Mouse (Mus musculus) liver, embryonic 16.5 days (tissue): ENCODE data around the gene Eef1akmt2. TPM values are rescaled to one million over a fixed set of nuclear protein-coding genes. Genes with fewer than 3 reads are reported as not detected.

Experiments used
- ATAC-seq: fragments of 200-750 bp; cut with Nextera tagmentation; 2 replicates; pipeline ENCODE4 v1.8.0; 2017; ENCODE audit warnings: low read depth, mild to moderate bottlenecking, moderate number of reproducible peaks, moderate library complexity
- H3K27ac ChIP-seq: fragments of 300-500 bp; sonication (generic); 2 replicates; pipeline ENCODE4 v1.5.1; 2014; ENCODE audit warnings: mild to moderate bottlenecking, low read length
- H3K27me3 ChIP-seq: fragments of 300-500 bp; sonication (generic); 2 replicates; pipeline ENCODE4 v1.6.1; 2014; ENCODE audit warnings: low read depth, low read length, mixed read lengths; ENCODE audit not compliant: control insufficient read depth, insufficient read depth
- H3K36me3 ChIP-seq: fragments of 300-500 bp; sonication (generic); 2 replicates; pipeline ENCODE4 v1.6.1; 2014; ENCODE audit warnings: mild to moderate bottlenecking; ENCODE audit not compliant: control insufficient read depth, insufficient read depth
- H3K4me1 ChIP-seq: fragments of 300-500 bp; sonication (generic); 2 replicates; pipeline ENCODE4 v1.6.1; 2014; ENCODE audit warnings: low read depth, low read length, mixed read lengths; ENCODE audit not compliant: control insufficient read depth
- H3K4me2 ChIP-seq: fragments of 300-500 bp; sonication (generic); 2 replicates; pipeline ENCODE4 v1.6.1; 2014; ENCODE audit warnings: low read depth, low read length, mixed read lengths
- H3K4me3 ChIP-seq: fragments of 300-500 bp; sonication (generic); 2 replicates; pipeline ENCODE4 v1.5.1; 2014; ENCODE audit warnings: low read depth, mild to moderate bottlenecking, low read length
- H3K9ac ChIP-seq: fragments of 300-500 bp; sonication (generic); 2 replicates; pipeline ENCODE4 v1.6.1; 2014; ENCODE audit warnings: low read depth, low read length
- H3K9me3 ChIP-seq: fragments of 300-500 bp; sonication (generic); replicated peaks from 2 replicates; pipeline ENCODE4 v1.6.1; 2016; ENCODE audit warnings: low read length; ENCODE audit not compliant: control insufficient read depth
- WGBS: fragments of 180-500 bp; shearing (Covaris S2); extraction: QIAGEN DNeasy Blood & Tissue Kit; methylation state at CpG from one replicate; pipeline ENCODE4 v1.1.7; 2014; ENCODE audit not compliant: insufficient replicate concordance; 5-methylcytosine and 5-hydroxymethylcytosine counted together
- polyA plus RNA-seq: library from polyadenylated mRNA; unstranded; fragments of >200 nt; fragmentation: Nextera tagmentation; extraction: Ambion mirVana; gene quantifications from 2 replicates; pipeline ENCODE4 v1.2.1, GENCODE M21; 2015

Gene Eef1akmt2
- polyA plus RNA-seq, 1 experiment from 2014 or later, result 12.5 TPM

DNA sequence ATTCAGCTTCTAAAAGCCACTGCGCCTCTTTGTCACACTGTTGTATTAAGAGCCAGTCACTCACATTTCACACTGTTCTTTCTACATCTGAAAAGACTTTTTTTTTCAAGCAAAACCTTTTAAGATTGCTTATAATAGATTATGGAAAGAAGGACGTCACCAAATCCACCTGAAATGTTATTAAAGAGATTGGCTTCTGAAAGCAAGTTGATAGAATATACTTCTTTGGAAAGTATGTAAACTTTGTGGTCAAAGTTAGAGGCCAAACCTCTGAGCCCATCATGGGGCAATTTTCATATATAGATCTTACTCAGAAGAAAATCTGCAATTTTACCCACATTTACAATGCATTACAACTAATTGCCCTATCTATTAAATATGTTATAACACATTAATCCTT is 35.9 kb downstream of the Eef1akmt2 start:
- H3K9me3 ChIP-seq, result no peaks in the 10 kb centered on the region
- peaks cover 18% of the 10 kb centered on the region for H3K4me1 ChIP-seq
- H3K4me2 ChIP-seq, result no peak overlapping the region
- no peak overlapping the region for H3K9ac ChIP-seq
- peaks cover 8% of the 10 kb centered on the region; the same call in 1 of the 2 replicates for H3K27me3 ChIP-seq
- no peak overlapping the region for H3K4me3 ChIP-seq
- no peaks in the 10 kb centered on the region for H3K36me3 ChIP-seq
- no peak for ATAC-seq
- WGBS, result 77% methylated on average over 2 of the region's 2 CpGs
- H3K27ac ChIP-seq, result no peak overlapping the region

- Histone ChIP-seq H3K27ac (no peak overlapping the region), H3K36me3 (no peaks in the 10 kb centered on the region), H3K4me2 (no peak overlapping the region), H3K9me3 (no peaks in the 10 kb centered on the region), H3K27me3 (peaks cover 8% of the 10 kb centered on the region; the same call in 1 of the 2 replicates), H3K4me1 (peaks cover 30% of the 10 kb centered on the region), H3K4me3 (no peak overlapping the region), H3K9ac (no peak overlapping the region)
- ATAC-seq, result no peak
- 86% methylated on average over 5 of the region's 5 CpGs for WGBS
Measured at GRCm38 (mm10) chr7:132815081-132815480, 37.4 kb downstream of the Eef1akmt2 start.

DNA sequence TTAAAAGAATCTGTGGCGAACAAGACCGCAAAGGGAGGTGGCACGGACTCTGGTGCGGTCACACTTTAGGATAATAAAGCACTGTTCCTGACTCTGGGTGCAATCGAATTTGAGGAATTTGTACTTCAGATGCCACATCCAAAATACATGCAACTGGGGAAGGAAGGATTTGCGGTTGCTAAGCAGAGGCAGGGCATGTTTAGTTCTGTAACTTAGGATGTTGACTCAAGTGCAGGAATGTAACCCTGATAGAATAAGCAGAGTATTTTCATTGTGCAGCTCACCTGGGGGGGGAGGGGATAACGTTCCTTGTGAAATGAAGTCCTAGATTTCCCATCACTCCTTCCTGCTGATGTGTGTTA is 38.4 kb downstream of the Eef1akmt2 start:
- Histone ChIP-seq H3K4me3 (peak overlapping the region; percentile 78), H3K36me3 (no peaks in the 10 kb centered on the region), H3K4me1 (peaks cover 40% of the 10 kb centered on the region), H3K27me3 (peaks cover 8% of the 10 kb centered on the region; the same call in 1 of the 2 replicates), H3K4me2 (peak overlapping the region; percentile 92), H3K27ac (no peak overlapping the region), H3K9ac (peak overlapping the region; percentile 78), H3K9me3 (no peaks in the 10 kb centered on the region)
- ATAC-seq, result no peak
- WGBS, result 2% methylated on average over 7 of the region's 7 CpGs

- ATAC-seq, result peak; percentile 49
- peak within 1 kb of the TSS; percentile 78 for H3K9ac ChIP-seq
- peak within 1 kb of the TSS; percentile 92 for H3K4me2 ChIP-seq
- H3K27me3 ChIP-seq, result peaks cover 8% of the 10 kb centered on the region; the same call in 1 of the 2 replicates
- no peaks in the 10 kb centered on the region for H3K9me3 ChIP-seq
- peak within 1 kb of the TSS; percentile 78 for H3K4me3 ChIP-seq
- H3K4me1 ChIP-seq, result peaks cover 45% of the 10 kb centered on the region
- no peaks in the 10 kb centered on the region for H3K36me3 ChIP-seq
- WGBS, result under 1% methylated on average over 84 of the region's 85 CpGs
- H3K27ac ChIP-seq, result peak within 1 kb of the TSS; percentile 83
Measured at GRCm38 (mm10) chr7:132813416-132814088, 38.9 kb downstream of the Eef1akmt2 start, which contains the start of gene Fam53b. Fam53b (minus strand) TSS chr7:132813886.

- Histone ChIP-seq H3K4me3 (peak overlapping the region; percentile 78), H3K9ac (peak overlapping the region; percentile 78), H3K27ac (peak overlapping the region; percentile 83), H3K27me3 (peaks cover 8% of the 10 kb centered on the region; the same call in 1 of the 2 replicates), H3K9me3 (no peaks in the 10 kb centered on the region), H3K4me2 (peak overlapping the region; percentile 92), H3K36me3 (no peaks in the 10 kb centered on the region), H3K4me1 (peaks cover 48% of the 10 kb centered on the region)
- ATAC-seq, result peak; percentile 39
- WGBS, result under 1% methylated on average over 58 of the region's 59 CpGs
Measured at GRCm38 (mm10) chr7:132812619-132813415, 39.7 kb downstream of the Eef1akmt2 start.

GRCm38 (mm10) chr7:132811716-132812618 is 40.5 kb downstream of the Eef1akmt2 start:
- Histone ChIP-seq H3K36me3 (no peaks in the 10 kb centered on the region), H3K4me1 (peaks cover 48% of the 10 kb centered on the region), H3K27ac (peak overlapping the region; percentile 83), H3K27me3 (peaks cover 8% of the 10 kb centered on the region; the same call in 1 of the 2 replicates), H3K4me3 (peak overlapping the region; percentile 78), H3K4me2 (peak overlapping the region; percentile 92), H3K9ac (peak overlapping the region; percentile 78), H3K9me3 (no peaks in the 10 kb centered on the region)
- 4% methylated on average over 23 of the region's 23 CpGs for WGBS
- no peak for ATAC-seq

DNA sequence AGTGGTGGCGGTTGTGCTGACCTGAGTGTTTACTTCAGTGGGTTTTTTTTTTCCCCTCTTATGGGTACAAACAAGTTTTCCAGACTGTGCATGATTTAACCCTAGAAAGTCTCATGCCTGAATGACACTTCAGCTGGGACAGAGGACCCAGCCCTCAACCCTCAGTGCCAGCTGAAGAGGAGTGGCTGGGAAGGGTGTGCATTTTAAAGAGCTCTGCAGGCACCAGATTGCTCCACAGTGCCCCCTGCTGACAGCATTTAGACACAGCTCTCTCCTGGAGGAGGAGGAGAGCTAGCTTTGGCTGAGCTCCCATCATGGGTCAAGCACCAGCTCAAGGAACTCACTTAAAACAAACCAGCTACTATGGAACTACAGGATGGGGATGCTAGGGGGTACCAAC is 41.6 kb downstream of the Eef1akmt2 start:
- peak overlapping the region; percentile 78 for H3K4me3 ChIP-seq
- H3K4me2 ChIP-seq, result peak overlapping the region; percentile 92
- WGBS, result 82% methylated on average over 1 of the region's 1 CpGs
- peaks cover 8% of the 10 kb centered on the region; the same call in 1 of the 2 replicates for H3K27me3 ChIP-seq
- no peaks in the 10 kb centered on the region for H3K9me3 ChIP-seq
- H3K27ac ChIP-seq, result no peak overlapping the region
- H3K4me1 ChIP-seq, result peaks cover 58% of the 10 kb centered on the region
- H3K9ac ChIP-seq, result no peak overlapping the region
- H3K36me3 ChIP-seq, result no peaks in the 10 kb centered on the region
- ATAC-seq, result peak; percentile 66

GRCm38 (mm10) chr7:132810368-132810767 is 42.1 kb downstream of the Eef1akmt2 start:
- H3K9ac ChIP-seq, result peak overlapping the region; percentile 10; the same call in 1 of the 2 replicates

More at GRCm38 (mm10) chr7:132810368-132810767, 42.1 kb downstream of the Eef1akmt2 start:
- 52% methylated on average over 6 of the region's 6 CpGs for WGBS
- ATAC-seq, result no peak
- Histone ChIP-seq H3K27ac (peak overlapping the region; percentile 43), H3K27me3 (peaks cover 8% of the 10 kb centered on the region; the same call in 1 of the 2 replicates), H3K4me3 (no peak overlapping the region), H3K9me3 (no peaks in the 10 kb centered on the region), H3K4me1 (peaks cover 63% of the 10 kb centered on the region), H3K4me2 (peak overlapping the region; percentile 10), H3K36me3 (no peaks in the 10 kb centered on the region)
